Mouse (Mus musculus) layer of hippocampus, adult 11-12 months (tissue): ENCODE measurements around the gene Dpf1.

Experiments used
- DNase-seq: peaks from one replicate; pipeline ENCODE4 v3.0.0; 2022; ENCODE audit warnings: low spot score

The Dpf1 gene

GRCm38 (mm10) chr7:29340838-29341237, 37.1 kb downstream of the Dpf1 start:
- no peak for DNase-seq

GRCm38 (mm10) chr7:29341722-29342121, 38.0 kb downstream of the Dpf1 start:
- no peak for DNase-seq

- DNase-seq: peak; percentile 55
These were observed 38.8 kb downstream of the Dpf1 start for GRCm38 (mm10) chr7:29342489-29343092.

- DNase-seq: no peak
These were observed 40.0 kb downstream of the Dpf1 start for GRCm38 (mm10) chr7:29343746-29344145.

- DNase-seq: no peak
These were observed 41.8 kb downstream of the Dpf1 start for GRCm38 (mm10) chr7:29345534-29345933.

GRCm38 (mm10) chr7:29346212-29346611, 42.5 kb downstream of the Dpf1 start:
- no peak for DNase-seq

GRCm38 (mm10) chr7:29350489-29350888, 46.7 kb downstream of the Dpf1 start:
- DNase-seq: no peak

GRCm38 (mm10) chr7:29352246-29352645, 48.5 kb downstream of the Dpf1 start:
- DNase-seq: no peak

- peak; percentile 56 for DNase-seq
These were observed 50.4 kb downstream of the Dpf1 start for GRCm38 (mm10) chr7:29354161-29354560.

GRCm38 (mm10) chr7:29355406-29355805, 51.7 kb downstream of the Dpf1 start:
- no peak for DNase-seq

- DNase-seq: no peak
These were observed 57.7 kb downstream of the Dpf1 start for GRCm38 (mm10) chr7:29361497-29361896.

- DNase-seq: peak; percentile 63
These were observed 60.3 kb downstream of the Dpf1 start for GRCm38 (mm10) chr7:29364052-29364451.

- DNase-seq: no peak
These were observed 63.6 kb downstream of the Dpf1 start for GRCm38 (mm10) chr7:29367166-29368003.
